Mouse (Mus musculus): ENCODE measurements around the gene Ermap. TPM values are rescaled to one million over a fixed set of nuclear protein-coding genes. Genes with fewer than 3 reads are reported as not detected.

The Ermap gene
- 0.33 and 0.70 TPM in 2 replicates for polyA plus RNA-seq (2015; fragmentation: Nextera tagmentation; extraction: Ambion mirVana)

- no peaks in the 10 kb centered on the region for H3K36me3 ChIP-seq (ENCODE audit: control insufficient read depth, insufficient read depth, low read length)
- H3K27me3 ChIP-seq (replicated peaks; ENCODE audit: control insufficient read depth, insufficient read depth, low read length): no peaks in the 10 kb centered on the region
- H3K4me3 ChIP-seq (ENCODE audit: low read length): no peak within 1 kb of the TSS
- no peak within 1 kb of the TSS for H3K27ac ChIP-seq (ENCODE audit: low read depth, low read length)
- H3K9me3 ChIP-seq (ENCODE audit: control insufficient read depth, low read length): no peaks in the 10 kb centered on the region
- WGBS: 56% methylated on average over 6 of the region's 6 CpGs
- no peak within 1 kb of the TSS for H3K4me2 ChIP-seq (ENCODE audit: low read length)
- no peaks in the 10 kb centered on the region for H3K4me1 ChIP-seq (ENCODE audit: control insufficient read depth, insufficient read depth, low read depth, low read length)
- no peak for ATAC-seq
- no peak within 1 kb of the TSS for H3K9ac ChIP-seq (ENCODE audit: low read depth, low read length)
Observed at GRCm38 (mm10) chr4:119189864-119190263, at the start of gene Ermap. Gene Ermap (minus strand): TSS chr4:119190011.

DNA sequence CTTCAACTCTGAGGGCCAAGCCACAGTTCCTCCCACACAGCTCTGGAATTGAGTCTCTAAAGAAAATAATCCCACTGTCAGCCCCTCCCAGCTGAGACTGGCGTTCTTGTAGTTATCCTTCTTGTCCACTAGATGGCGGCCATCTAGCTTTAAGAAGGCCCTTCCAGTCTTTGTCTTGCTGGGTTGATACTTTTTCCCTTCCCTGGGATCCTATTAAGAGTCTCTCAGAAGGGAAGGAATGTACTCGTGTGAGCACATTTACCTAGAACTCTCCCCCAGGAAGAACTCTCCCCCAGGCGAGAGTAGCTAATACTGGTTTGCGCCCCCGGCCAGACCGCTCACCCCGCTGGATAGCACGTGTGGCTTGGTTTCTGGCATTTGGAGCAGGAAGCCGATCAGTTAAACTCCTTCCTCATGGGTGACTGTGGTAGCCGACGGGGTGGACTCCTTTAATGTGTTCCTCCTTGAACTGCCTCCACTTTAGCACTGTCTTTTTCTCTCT is 49.4 kb upstream of the Ermap start:
- peak overlapping the region; percentile 24; the same call in 1 of the 2 replicates for H3K4me2 ChIP-seq (ENCODE audit: low read length)
- WGBS: 37% methylated on average over 12 of the region's 12 CpGs

DNA sequence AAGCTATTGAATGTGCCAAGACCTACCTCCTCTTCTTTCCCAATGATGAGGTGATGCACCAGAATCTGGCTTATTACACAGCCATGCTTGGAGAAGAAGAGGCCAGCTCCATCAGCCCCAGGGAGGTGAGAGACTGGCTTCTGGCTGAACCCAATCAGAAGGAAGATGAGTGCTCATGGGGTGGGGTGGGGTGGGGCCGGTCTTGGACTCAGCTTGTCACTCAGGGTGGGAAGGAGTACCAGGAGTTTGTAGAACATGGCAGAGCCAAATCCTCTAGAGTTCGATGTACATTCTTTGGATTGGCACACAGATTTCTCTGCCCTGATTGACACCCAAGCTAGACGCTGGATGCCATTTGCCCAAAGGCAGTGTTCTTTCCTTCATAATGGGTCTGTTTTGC is 48.9 kb upstream of the Ermap start:
- H3K9ac ChIP-seq (ENCODE audit: low read depth, low read length): no peak overlapping the region
- no peaks in the 10 kb centered on the region for H3K9me3 ChIP-seq (ENCODE audit: control insufficient read depth, low read length)
- peaks cover 11% of the 10 kb centered on the region for H3K4me1 ChIP-seq (ENCODE audit: control insufficient read depth, insufficient read depth, low read depth, low read length)
- H3K27ac ChIP-seq (ENCODE audit: low read depth, low read length): no peak overlapping the region
- no peak overlapping the region for H3K4me2 ChIP-seq (ENCODE audit: low read length)
- H3K36me3 ChIP-seq (ENCODE audit: control insufficient read depth, insufficient read depth, low read length): peaks cover 15% of the 10 kb centered on the region
- ATAC-seq: no peak
- H3K4me3 ChIP-seq (ENCODE audit: low read length): no peak overlapping the region
- WGBS: 73% methylated on average over 3 of the region's 3 CpGs
- H3K27me3 ChIP-seq (replicated peaks; ENCODE audit: control insufficient read depth, insufficient read depth, low read length): no peaks in the 10 kb centered on the region

More for the DNA sequence above, 49.4 kb upstream of the Ermap start:
- H3K9ac ChIP-seq (ENCODE audit: low read depth, low read length): peak overlapping the region; percentile 41; the same call in 1 of the 2 replicates
- H3K9me3 ChIP-seq (ENCODE audit: control insufficient read depth, low read length): no peaks in the 10 kb centered on the region
- ATAC-seq: peak; percentile 56
- peaks cover 15% of the 10 kb centered on the region for H3K36me3 ChIP-seq (ENCODE audit: control insufficient read depth, insufficient read depth, low read length)
- H3K4me3 ChIP-seq (ENCODE audit: low read length): no peak overlapping the region
- no peaks in the 10 kb centered on the region for H3K27me3 ChIP-seq (replicated peaks; ENCODE audit: control insufficient read depth, insufficient read depth, low read length)
- H3K27ac ChIP-seq (ENCODE audit: low read depth, low read length): peak overlapping the region; percentile 73
- H3K4me1 ChIP-seq (ENCODE audit: control insufficient read depth, insufficient read depth, low read depth, low read length): peaks cover 5% of the 10 kb centered on the region

DNA sequence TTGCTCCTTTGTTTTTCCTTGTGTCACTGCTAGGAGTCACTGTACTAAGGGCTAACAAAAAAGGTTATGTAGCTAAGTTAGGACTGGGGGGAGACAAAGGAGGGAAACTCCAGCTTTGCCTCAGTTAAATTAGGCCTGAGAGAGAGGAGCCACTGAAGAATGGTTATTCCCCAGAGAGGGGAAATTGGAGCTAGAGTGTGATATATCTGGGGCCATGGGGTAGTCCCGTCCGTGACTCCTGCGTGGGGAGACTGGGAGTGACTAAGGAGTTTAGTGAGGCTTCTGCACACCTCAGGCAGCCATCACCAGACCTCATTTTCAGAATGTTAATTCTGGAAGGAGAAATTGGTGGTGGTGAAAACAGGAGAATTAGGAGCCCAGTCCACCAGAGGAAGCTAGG is 44.5 kb upstream of the Ermap start:
- H3K4me3 ChIP-seq (ENCODE audit: low read length): peak overlapping the region; percentile 69
- H3K9ac ChIP-seq (ENCODE audit: low read depth, low read length): no peak overlapping the region
- 79% methylated on average over 3 of the region's 3 CpGs for WGBS
- no peak overlapping the region for H3K27ac ChIP-seq (ENCODE audit: low read depth, low read length)
- no peak for ATAC-seq
- no peaks in the 10 kb centered on the region for H3K27me3 ChIP-seq (replicated peaks; ENCODE audit: control insufficient read depth, insufficient read depth, low read length)
- H3K4me1 ChIP-seq (ENCODE audit: control insufficient read depth, insufficient read depth, low read depth, low read length): peaks cover 19% of the 10 kb centered on the region
- H3K4me2 ChIP-seq (ENCODE audit: low read length): peak overlapping the region; percentile 81
- H3K9me3 ChIP-seq (ENCODE audit: control insufficient read depth, low read length): no peaks in the 10 kb centered on the region
- H3K36me3 ChIP-seq (ENCODE audit: control insufficient read depth, insufficient read depth, low read length): no peaks in the 10 kb centered on the region; the same call in 1 of the 2 replicates

GRCm38 (mm10) chr4:119233256-119233901 is 43.6 kb upstream of the Ermap start:
- H3K27ac ChIP-seq (ENCODE audit: low read depth, low read length): peak overlapping the region; percentile 63
- H3K9me3 ChIP-seq (ENCODE audit: control insufficient read depth, low read length): no peaks in the 10 kb centered on the region
- WGBS: 0% methylated on average over 36 of the region's 36 CpGs
- H3K27me3 ChIP-seq (replicated peaks; ENCODE audit: control insufficient read depth, insufficient read depth, low read length): no peaks in the 10 kb centered on the region
- peak overlapping the region; percentile 69 for H3K4me3 ChIP-seq (ENCODE audit: low read length)
- peaks cover 19% of the 10 kb centered on the region for H3K4me1 ChIP-seq (ENCODE audit: control insufficient read depth, insufficient read depth, low read depth, low read length)
- ATAC-seq: peak; percentile 47
- peak overlapping the region; percentile 81 for H3K4me2 ChIP-seq (ENCODE audit: low read length)
- H3K36me3 ChIP-seq (ENCODE audit: control insufficient read depth, insufficient read depth, low read length): no peaks in the 10 kb centered on the region; the same call in 1 of the 2 replicates
- H3K9ac ChIP-seq (ENCODE audit: low read depth, low read length): peak overlapping the region; percentile 79

DNA sequence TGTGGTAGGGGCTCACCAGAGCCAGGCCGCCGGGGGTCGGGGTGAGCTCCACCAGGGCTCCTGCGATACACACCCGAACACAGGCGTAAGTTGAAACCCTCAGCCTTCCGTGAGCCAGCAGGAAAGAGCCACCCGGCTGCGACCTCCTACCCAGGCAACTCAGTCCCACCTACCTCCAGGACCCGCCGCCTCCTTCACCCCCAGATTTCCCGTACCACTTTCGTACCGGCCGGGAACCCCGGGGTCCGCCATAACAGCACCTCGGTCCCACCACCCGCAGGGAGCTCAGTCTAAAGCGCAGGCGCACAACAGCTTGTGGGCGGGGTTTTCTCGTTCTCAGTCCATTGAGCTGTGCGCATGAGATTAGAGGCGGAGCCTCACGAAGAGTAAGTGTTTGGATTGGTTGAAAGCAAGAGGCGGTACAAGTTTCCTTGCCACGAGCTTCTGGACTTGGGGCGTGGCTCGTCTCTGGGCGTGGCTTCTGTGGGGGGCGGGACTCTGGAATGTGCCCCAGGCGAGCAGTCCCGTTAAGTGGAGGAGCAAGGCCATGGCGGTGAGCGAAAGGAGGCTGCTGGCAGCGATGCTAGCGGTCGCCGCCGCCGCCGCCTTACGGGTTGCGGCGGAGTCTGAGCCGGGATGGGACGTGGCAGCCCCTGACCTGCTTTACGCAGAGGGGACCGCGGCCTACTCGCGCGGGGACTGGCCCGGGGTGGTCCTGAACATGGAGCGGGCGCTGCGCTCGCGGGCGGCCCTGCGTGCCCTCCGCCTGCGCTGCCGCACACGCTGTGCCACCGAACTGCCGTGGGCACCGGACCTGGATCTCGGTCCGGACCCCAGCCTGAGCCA is 42.8 kb upstream of the Ermap start, which contains the start of the genes AU022252 and P3h1:
TSS of gene AU022252 (minus strand) at position 303 of the 846 bp plus-strand sequence.
TSS of gene P3h1 (plus strand) at position 506 of the 846 bp plus-strand sequence.
- Histone ChIP-seq H3K36me3 (ENCODE audit: control insufficient read depth, insufficient read depth, low read length) (peaks cover 2% of the 10 kb centered on the region; the same call in 1 of the 2 replicates), H3K9me3 (ENCODE audit: control insufficient read depth, low read length) (no peaks in the 10 kb centered on the region), H3K4me2 (ENCODE audit: low read length) (peak within 1 kb of the TSS; percentile 81), H3K27me3 (replicated peaks; ENCODE audit: control insufficient read depth, insufficient read depth, low read length) (no peaks in the 10 kb centered on the region), H3K27ac (ENCODE audit: low read depth, low read length) (peak within 1 kb of the TSS; percentile 63), H3K9ac (ENCODE audit: low read depth, low read length) (peak within 1 kb of the TSS; percentile 79), H3K4me1 (ENCODE audit: control insufficient read depth, insufficient read depth, low read depth, low read length) (peaks cover 19% of the 10 kb centered on the region), H3K4me3 (ENCODE audit: low read length) (peak within 1 kb of the TSS; percentile 69)
- ATAC-seq: peak; percentile 97
- under 1% methylated on average over 62 of the region's 71 CpGs for WGBS

DNA sequence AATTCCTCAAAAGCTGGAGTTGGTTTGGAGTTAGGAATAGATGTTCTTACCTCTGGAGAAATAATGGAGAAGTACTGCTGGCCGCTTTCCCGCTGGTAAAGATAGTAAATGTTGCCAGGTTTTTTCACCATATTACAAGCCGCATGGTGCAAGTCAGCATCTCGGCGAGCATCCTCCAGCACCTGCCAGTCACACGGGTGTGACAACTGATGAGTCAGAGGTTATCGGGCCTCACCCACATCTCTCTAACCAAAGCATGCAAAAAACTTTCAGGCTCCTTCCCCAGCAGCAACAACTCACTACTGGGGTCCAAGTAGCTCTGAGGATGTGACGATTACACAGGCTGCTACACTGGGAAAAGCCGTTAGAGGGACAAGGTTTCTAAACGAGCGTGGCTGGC is 36.9 kb upstream of the Ermap start:
- Histone ChIP-seq H3K27ac (ENCODE audit: low read depth, low read length) (no peak overlapping the region), H3K4me1 (ENCODE audit: control insufficient read depth, insufficient read depth, low read depth, low read length) (peaks cover 5% of the 10 kb centered on the region), H3K27me3 (replicated peaks; ENCODE audit: control insufficient read depth, insufficient read depth, low read length) (no peaks in the 10 kb centered on the region), H3K9me3 (ENCODE audit: control insufficient read depth, low read length) (no peaks in the 10 kb centered on the region), H3K4me2 (ENCODE audit: low read length) (no peak overlapping the region), H3K4me3 (ENCODE audit: low read length) (no peak overlapping the region), H3K36me3 (ENCODE audit: control insufficient read depth, insufficient read depth, low read length) (peaks cover 23% of the 10 kb centered on the region), H3K9ac (ENCODE audit: low read depth, low read length) (no peak overlapping the region)
- ATAC-seq: no peak
- 95% methylated on average over 11 of the region's 11 CpGs for WGBS

GRCm38 (mm10) chr4:119225719-119226118 is 35.9 kb upstream of the Ermap start:
- no peak overlapping the region for H3K9ac ChIP-seq (ENCODE audit: low read depth, low read length)
- no peaks in the 10 kb centered on the region for H3K4me1 ChIP-seq (ENCODE audit: control insufficient read depth, insufficient read depth, low read depth, low read length)
- no peak overlapping the region for H3K4me3 ChIP-seq (ENCODE audit: low read length)
- no peaks in the 10 kb centered on the region for H3K9me3 ChIP-seq (ENCODE audit: control insufficient read depth, low read length)
- no peak overlapping the region for H3K4me2 ChIP-seq (ENCODE audit: low read length)
- no peaks in the 10 kb centered on the region for H3K27me3 ChIP-seq (replicated peaks; ENCODE audit: control insufficient read depth, insufficient read depth, low read length)
- ATAC-seq: no peak
- no peak overlapping the region for H3K27ac ChIP-seq (ENCODE audit: low read depth, low read length)
- H3K36me3 ChIP-seq (ENCODE audit: control insufficient read depth, insufficient read depth, low read length): peaks cover 23% of the 10 kb centered on the region
- 92% methylated on average over 9 of the region's 9 CpGs for WGBS

- H3K4me1 ChIP-seq (ENCODE audit: control insufficient read depth, insufficient read depth, low read depth, low read length): no peaks in the 10 kb centered on the region
- WGBS: 94% methylated on average over 3 of the region's 3 CpGs
- H3K9ac ChIP-seq (ENCODE audit: low read depth, low read length): no peak overlapping the region
- H3K4me2 ChIP-seq (ENCODE audit: low read length): no peak overlapping the region
- no peak overlapping the region for H3K4me3 ChIP-seq (ENCODE audit: low read length)
- H3K27me3 ChIP-seq (replicated peaks; ENCODE audit: control insufficient read depth, insufficient read depth, low read length): no peaks in the 10 kb centered on the region
- no peaks in the 10 kb centered on the region for H3K9me3 ChIP-seq (ENCODE audit: control insufficient read depth, low read length)
- no peak for ATAC-seq
- no peak overlapping the region for H3K27ac ChIP-seq (ENCODE audit: low read depth, low read length)
- H3K36me3 ChIP-seq (ENCODE audit: control insufficient read depth, insufficient read depth, low read length): peaks cover 23% of the 10 kb centered on the region
Observed at GRCm38 (mm10) chr4:119224534-119224933, 34.7 kb upstream of the Ermap start.
